Mouse (Mus musculus) erythroblast, embryonic 14.5 days (primary cell): ENCODE data around the gene Shc4.

ENCODE experiments used
- GATA1 ChIP-seq: IDR thresholded peaks from 2 replicates; pipeline ENCODE4 v1.6.1; 2012; ENCODE audit warnings: low read length, inconsistent platforms, mixed read lengths
- TAL1 ChIP-seq: IDR thresholded peaks from 3 replicates; pipeline ENCODE4 v1.6.1; 2012; ENCODE audit warnings: low read length, inconsistent platforms, mixed read lengths

- TF ChIP-seq GATA1 (no peak), TAL1 (no peak)
Measured at GRCm38 (mm10) chr2:125620213-125620907, 103.6 kb downstream of the Shc4 start.
